Mouse (Mus musculus): ENCODE results near the gene Med27.

DNA sequence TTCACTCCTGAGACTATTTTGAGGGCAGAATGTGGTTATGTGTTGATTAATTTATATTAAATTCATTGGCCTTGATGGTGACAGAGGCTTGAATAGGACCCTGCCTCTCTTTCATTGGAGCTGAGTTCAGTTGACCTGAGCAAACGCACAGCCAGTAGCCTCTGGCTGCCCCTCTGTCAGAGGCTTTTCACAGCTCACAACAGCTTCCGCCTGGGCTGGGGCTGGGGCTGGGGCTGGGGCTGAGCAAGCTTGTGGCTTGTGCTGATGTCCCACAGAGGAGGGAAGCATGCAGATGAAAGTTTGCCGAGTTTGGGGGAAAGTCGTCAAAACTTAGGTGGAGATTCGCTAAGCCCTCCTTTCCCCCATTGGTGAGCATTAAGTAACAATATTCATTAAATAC, 72.8 kb downstream of the Med27 start:
- TF ChIP-seq GATA1 (IDR thresholded peaks at IDR 0.05; ENCODE audit: low read length) = no peak
- TF ChIP-seq TAL1 (IDR thresholded peaks at IDR 0.05; ENCODE audit: low read length) = no peak

Data from erythroblast, embryonic 14.5 days (primary cell).